Mouse (Mus musculus): Measurements from ENCODE around the gene Npat. TPM values are rescaled to one million over a fixed set of nuclear protein-coding genes. Genes with fewer than 3 reads are reported as not detected.

The Npat gene
- 10 to 100 TPM; 11.3 to 13.0 TPM for polyA plus RNA-seq (2017; shearing (Covaris generic))

DNA sequence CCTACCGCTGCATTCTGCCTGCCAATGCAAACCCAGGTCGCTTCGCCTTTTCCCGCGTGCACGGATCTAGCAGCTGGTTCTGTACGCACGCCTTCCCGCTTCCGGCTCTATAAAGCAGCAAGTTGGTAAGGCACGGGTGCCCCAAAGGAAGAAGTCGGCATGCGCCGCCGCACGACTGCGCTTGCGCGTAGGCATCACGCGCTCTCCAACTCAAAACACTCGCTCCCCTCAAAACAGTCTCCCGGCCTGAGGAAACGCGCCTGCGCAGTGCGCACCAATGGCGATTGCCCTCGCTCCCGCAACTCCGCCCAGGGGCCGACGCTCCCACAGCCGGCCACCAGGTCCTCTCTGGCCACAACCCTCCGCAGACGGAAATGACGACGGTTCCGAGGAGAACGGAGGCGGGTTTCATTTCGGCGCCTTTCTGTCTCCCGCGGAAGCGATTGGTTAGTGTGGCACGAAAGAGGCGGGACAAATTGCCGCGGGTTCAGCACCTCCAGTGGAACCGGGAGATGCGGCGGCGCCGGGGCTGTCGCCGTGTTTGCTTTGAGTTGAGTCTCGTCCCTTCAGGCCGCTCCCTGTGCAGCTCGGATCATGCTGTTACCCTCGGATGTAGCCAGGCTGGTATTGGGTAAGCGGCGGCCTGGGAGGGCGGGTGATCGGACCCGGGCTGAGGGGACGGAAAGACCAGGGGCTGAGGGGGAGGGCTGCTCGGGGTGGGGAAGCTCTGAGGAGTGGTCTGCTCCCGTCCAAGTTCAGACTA lies at the start of gene Npat, which contains the start of gene Atm:
TSS of gene Npat (plus strand) at position 490 of the 763 bp plus-strand sequence.
TSS of gene Atm (minus strand) at position 183 of the 763 bp plus-strand sequence.
- peak; percentile 93 for ATAC-seq

DNA sequence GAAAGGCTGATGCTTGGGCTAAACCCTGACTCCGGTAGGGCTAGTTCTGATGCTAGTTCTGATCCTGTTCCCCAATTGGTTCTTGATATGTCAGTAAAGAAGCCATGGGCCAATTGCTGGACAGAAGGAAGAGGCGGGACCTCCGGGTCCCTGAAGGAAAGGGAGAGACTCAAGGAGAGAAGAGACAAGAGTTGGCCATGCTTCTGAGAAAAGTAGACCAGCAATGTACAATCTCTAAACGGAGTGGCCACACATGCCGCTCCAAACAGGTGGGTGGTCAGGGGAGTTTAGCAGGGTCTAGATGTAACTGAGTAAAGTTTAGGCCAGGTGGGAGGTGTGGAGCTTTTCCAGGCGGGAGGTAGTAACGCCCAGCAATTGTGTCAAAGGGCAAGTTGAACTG lies 28.8 kb upstream of the Npat start:
- no peak for ATAC-seq

DNA sequence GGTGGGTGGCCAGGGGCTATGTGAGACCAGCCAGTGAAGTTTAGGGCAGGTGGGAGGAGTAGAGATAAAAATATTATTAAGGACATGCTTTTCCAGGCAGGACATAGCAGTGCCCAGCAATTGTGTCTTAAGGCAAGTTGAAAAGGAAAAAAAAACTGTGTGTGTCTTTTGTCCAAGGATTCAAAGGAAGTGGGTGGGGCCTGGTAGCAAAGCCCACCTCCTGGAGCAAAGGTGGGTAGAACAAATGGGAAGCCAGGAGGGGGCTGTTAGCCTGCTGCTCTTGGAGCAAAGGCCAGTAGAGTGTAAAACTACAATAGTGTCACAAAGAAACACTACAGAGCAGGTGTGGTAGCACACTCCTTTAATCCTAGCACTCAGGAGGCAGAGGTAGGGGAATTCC lies 22.8 kb upstream of the Npat start:
- no peak for ATAC-seq

DNA sequence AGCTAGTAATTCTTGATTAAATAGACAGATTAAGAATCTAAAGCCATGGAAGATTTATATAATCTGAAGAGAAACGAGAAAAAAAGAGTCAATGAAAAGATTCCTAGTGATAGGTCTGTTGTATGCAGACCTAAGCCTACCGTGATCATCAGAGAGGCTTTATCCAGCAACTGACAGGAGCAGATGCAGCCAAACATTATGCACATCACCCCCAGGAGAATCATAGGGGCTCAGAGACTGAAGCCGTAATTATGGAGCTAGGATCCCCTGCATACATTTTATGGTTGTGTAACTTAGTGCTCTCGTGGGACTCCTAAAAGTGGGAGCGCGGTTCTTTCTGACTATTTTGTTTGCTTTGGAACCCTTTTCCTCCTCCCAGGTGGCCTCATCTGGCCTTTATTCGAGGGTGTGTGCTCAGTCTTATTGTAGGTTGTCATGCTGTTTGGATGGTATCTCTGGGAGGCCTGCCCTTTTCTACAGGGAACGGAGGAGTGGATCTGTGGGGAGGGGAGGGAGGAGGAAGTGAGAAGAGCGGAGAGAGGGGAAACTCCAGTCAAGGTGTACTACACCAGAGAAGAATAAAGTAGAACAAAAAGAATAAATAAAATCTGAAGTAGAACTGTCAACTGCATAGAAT lies 19.4 kb upstream of the Npat start:
- no peak for ATAC-seq

DNA sequence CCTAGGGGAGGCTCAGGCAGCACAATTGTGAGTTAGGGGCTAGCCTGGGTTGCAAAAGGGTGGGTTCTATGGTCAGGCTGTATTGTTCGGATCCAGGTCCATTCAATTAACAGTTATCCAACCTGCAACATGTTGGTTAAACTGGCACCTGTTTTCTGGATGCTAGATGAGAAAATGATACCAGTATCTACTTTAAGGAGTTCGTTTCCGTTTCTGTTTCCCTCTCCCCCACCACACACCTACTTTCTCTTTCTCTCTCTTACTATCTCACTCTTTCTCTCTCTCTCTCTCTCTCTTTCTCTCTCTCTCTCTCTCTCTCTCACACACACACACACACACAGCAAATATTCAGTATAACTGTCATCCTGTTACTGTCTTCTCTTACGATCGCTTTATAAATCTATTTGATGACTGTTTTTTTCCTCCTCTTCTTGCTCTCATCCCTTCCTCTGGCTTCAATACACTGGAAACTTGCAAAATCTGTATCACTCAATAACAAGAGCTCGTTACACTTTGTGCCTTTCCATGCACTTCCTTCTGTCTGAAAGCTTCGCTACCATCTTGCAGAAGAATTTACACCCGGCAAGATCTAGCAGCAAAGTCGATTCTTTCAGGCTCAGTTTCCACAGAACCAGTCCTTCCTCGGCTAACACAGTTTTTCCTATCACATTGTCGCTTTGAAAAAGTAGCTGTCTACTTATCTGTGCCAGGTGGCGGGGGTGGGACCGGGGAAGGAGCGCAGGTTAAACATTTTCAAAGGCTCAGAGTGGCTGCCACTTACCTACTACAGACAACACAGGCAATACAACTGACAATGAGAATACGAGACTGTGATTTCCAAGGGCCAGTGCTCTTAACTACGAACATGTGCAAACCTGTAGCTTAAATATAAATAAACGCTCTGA lies 1.2 kb upstream of the Npat start:
- peak; percentile 11 for ATAC-seq

DNA sequence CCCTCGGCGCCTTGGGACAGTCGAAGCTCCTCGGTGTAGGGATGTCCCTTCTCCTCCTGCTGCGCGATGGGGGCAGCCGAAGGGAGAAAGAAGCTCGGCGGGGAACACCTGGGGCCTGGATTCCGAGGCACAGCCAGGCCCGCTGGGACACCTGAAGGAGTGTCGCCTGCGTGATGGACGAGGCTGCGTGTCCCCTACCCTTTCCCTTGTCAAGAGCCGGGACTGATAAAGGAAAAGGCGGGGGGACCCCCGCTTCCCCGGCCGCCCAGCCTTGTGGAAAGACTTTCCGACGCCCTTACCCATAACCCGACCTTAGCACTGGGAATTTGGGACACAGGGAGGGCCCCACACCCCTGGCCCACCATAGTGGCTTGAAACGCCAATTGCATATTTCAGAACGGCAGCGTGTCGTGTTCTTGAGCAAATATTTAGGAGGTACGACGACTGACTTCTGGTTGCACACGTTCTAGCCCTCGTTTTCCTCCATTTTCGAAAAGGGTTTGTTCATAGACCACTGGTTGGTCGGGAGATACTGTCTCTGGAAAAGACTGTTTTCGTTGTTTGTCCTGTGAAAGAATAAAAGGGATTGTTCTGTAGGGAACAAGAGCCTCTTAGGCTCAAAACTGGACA lies 604 bp downstream of the Npat start:
- no peak for ATAC-seq

DNA sequence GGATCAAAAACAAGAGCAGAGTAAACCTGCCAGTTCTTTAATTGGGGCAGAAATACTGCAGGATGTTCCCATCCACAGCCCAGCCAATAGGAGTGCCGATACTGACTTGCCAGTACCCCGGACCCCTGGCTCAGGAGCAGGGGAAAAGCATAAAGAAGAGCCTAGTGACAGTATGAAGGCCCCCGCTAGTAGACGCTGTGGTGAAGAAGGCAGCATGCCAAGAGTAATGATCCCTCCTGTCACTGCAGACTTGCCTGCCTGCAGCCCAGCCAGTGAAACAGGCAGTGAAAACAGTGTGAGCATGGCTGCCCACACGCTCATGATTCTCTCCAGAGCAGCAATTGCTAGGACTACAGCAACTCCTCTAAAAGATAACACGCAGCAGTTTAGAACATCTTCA lies 33.8 kb downstream of the Npat start:
- ATAC-seq, result no peak

DNA sequence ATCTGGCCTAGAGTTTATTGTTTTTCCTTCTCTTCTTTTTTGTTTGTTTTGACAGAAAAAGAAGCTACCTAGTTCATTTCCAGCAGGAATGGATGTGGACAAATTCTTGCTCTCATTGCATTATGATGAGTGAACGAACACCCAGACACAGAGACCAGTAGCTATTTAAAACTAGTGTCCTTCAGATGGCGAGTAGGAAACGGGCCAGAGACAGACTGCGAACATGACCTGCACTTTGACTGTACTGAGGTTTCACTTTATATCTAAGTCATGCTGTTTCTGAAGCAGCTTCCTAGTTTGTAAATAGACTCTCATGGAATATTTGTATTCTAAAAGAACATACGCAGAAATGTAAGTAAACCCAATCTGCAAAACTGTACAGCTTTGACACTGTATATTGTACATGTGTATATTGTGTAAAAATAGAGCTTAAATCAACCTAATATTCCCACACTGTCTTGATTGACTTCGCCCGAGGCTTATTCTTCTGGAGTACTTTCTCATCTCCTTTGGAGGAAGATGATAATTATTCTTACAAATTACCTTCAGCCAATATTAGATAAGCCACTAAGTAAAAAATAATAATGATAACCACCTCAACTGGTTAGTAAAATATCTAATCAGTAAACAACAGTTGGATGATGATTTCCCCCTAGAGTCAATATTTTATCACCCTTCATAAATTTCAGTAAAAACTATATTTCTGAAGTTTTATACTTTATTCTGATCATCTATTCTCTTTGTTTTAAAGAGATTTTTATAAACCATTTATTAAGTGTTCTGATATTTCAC lies 35.9 kb downstream of the Npat start:
- no peak for ATAC-seq

DNA sequence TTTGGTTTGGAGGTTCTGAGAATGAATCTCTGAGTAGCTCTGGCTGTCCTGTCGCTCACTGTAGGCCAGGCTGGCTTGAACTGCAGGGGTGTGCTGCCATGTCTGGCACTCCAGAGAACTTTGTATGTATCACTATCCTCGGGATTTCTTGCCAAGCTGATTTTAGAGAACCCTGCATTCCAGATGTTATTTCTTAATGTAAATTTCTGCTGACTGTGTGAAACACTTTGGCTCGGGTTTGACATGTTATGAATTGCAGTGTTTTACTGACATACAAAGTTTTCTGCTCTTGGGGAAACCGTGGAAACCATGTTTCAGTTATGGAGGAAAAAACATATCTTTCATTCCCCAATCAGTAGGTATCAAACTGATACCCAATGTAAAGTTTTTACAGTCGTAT lies 38.9 kb downstream of the Npat start:
- ATAC-seq, result no peak

DNA sequence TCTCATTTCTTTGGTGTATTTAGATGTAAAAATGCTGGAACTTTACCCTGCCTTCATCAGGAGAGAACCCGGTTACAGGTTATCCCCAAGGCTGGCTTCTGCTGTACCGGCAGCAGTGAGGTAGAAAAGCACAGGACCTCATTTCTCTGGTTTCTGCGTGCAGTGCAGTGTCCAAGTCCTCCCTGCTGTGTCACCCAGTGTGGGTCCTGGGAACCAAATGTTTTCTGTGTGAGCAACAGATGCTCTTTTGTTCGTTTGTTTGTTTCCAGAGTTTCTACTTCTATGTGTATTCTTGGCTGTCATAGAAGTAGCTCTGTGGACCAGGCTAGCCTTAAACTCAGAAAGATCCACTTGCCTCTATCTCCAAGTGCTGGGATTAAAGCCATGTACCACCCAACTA lies 45.0 kb downstream of the Npat start:
- no peak for ATAC-seq

DNA sequence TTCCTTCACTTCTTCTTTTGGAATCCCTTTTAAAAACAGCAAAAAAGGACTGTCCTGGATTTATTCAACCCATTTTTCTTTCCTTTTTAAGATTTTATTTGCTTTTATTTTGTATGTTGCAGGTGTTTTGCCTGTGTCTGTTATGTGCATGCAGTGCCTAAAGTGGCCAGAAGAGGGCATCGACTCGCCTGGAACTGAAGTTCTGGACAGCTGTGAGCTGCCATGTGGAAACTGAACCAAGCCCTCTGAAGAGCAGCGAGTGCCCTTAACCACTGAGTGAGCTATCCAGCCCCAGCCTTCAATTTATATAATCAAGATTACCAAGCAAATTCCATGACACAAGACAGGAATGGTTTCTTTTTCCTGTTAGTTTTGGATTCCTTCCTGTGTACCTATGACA lies 57.9 kb downstream of the Npat start:
- peak; percentile 77 for ATAC-seq

DNA sequence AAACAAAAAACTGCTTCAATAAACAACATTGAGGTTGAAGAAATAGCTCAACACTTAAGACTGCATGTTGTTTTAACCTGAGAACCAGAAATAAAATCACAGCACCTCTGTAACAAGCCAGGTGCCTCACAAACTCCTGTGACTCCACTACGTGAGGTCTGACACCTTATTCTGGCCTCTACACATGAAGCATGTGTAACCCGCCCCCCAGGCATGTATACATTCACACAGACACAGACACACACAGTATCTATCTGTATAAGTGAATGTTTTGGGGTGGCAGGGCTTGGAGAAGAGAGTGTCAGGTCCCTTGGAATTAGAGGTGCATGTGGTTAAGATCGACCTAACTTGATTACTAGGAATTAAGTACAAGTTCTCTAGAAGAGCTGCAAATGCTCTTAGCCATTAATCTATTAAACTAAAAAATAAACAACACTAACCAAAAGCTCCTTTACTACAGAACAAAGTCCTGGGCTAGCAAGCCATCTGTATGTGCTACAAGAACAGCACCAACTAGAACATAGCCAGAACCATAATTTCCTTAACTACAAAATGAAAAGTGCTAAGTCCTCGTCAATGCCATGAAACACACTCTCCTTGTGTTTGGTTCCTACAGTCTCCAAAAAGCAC lies 60.2 kb downstream of the Npat start:
- no peak for ATAC-seq

DNA sequence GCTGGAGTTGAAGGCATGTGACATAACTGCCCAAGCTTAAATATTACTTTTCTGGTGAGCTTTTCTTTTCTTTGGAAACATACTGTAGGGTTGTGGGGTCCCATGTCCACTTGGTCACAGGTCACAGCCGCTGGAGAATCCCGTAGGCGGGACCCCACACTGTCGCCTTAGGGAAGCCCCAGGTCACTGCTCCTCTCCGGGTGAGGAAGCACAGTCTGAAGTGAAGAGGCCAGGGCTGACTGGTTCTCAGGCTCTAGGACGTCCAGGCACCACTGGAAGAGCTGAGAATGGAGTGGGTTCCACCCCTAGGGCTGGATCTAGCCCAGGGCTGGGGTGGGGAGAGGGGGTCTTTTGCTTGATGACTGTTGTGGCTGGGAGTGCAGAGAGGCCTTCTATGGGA lies 61.8 kb downstream of the Npat start:
- no peak for ATAC-seq

DNA sequence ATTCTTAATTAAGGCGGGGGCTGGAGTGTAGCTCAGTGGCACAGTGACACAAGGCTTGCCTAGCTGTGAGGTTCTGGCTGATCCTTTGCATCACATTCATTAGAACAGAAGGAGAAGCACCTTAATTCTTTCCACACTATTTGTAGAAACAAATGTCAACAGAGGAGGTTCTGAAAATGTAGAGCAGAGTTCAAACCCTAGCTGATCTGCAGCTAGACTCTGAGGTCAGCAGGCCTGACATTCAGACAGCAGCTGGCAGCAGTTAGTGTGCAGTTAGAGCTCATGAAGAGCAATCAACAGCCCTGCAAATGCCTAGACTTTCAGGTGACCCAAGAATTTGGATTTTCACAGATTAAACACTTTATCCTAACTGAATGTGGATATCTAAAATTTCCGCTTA lies 64.7 kb downstream of the Npat start:
- no peak for ATAC-seq

DNA sequence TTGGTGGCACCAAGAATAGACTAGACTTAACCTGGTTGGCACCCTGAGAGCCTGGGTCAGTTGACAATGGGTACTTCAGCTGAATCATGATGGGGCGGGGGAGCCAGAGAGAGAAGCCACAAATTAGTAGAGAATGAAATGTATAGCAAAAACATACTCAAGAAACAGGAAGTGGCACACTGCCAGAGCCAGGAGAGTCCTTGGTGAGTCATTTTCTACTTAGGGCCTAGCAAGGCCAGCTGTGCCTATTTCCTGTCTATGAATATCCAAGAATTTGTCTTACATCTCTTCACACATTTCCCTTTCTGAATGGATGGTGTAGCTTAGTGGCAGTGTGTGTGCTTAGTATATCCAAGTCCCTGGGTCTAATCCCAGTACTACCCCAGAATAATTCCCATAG lies 66.5 kb downstream of the Npat start:
- ATAC-seq, result peak; percentile 88

DNA sequence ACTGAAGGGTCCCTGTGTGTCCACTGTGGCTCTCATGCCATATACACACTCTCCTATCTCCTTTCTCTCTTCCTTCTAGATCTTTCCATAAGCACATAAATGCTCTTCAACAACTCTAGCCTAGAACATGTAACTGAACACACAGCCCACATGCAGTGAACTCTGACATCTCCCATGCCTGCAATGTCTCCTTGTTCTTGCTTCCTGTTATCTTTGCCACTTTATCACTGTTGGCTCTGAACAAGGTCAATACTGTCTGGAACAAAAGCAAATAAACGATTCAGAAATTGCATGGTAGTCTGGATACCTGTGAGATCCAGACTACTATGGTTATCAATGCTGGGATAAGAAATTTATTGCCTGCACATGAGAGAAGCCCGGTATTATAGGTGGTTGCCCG lies 67.0 kb downstream of the Npat start:
- ATAC-seq, result no peak

DNA sequence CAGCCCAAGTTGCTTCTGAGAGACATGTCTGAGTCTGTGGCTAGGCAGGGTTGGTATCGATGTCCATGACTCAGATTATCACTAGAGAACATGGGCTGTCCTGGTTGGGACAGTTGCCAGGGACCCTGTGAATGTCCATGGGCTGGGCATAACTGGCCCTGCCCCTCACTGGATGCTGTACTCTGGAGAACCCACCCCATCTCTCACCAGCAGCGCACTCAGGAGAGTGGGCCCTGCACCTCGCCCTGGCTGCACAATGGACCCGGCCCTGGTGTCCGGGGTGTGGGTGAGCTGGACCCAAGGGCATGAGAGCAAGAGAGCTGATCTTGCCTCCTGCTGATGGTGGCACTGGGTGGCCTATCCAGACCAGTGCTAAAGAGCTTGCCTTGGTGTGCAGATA lies 68.1 kb downstream of the Npat start:
- ATAC-seq, result no peak

DNA sequence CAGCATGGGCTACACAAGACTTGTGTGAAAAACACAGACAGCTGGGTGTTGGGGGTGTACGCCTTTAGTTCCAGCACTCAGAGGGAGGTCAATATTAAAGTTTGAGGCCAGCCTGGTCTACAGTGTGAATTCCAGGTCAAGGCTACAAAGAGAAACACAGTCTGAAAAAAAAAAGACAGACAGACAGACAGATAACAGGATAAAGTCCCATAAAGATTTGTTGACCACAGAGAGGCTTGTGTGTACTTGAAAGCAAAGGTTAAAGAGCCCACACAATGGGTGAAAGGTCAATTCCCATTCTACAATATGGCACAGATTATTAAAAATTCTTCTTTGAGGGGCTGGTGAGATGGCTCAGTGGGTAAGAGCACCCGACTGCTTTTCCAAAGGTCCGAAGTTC lies 70.3 kb downstream of the Npat start:
- ATAC-seq, result no peak

DNA sequence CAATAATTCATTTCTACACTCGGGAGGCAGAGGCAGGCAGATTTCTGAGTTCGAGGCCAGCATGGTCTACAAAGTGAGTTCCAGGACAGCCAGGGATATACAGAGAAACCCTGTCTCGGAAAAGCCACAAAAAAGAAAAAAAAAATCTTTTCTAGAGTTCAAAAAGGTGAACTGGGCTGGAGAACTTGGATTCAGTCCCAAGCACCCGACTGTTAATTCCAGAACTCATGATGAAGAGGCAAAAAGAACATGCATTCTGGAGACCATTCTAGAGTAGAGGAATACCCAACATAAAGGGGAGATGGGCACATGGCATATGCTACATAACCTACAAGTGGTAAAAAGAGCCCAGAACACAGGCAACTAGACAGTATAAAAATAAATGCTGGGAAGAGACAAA lies 71.0 kb downstream of the Npat start:
- ATAC-seq, result no peak

DNA sequence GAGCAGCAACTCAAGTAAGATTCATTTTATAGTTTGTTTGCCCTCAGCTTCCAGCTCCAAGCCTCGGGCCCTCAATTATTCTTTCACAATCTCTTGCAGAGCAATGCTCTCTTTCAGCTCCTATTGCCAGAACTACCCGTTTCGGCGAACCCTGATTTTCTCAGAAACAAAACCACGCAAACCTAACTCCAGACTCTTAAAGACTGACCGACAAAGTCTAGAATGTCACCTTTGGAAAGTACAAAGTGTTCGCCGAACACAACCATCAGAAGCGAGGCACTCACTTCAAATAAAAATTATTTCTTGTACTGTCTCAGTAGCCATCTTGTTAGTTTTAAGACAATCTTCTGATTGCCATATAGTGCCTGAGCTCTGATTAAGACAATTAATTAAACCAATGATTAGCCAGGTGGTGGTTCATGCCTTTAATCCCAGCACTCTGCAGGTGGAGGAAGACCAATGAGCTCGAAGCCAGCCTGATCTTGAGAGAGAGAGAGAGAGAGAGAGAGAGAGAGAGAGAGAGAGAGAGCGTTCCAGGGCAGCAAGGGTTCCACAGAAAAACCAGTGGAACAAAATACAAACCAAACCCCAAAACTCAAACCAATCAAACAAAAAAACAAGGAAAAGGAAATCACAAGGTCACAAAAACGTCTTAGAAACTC lies 72.6 kb downstream of the Npat start:
- ATAC-seq, result no peak

Data from activated CD4-positive, CD25-positive, alpha-beta regulatory T cell, adult 4 months (primary cell).